Mouse (Mus musculus) limb, embryonic 14.5 days (tissue): ENCODE measurements at regions not wholly inside any gene's neighbourhood (a gene's known extent, or its start where the extent isn't known, plus 50 kb on each side); places are given as distances from the start of the nearest gene placed in this dataset.

Experiments used
- ATAC-seq: fragments of 200-750 bp; cut with Nextera tagmentation; 2 replicates; pipeline ENCODE4 v1.8.0; 2017; ENCODE audit warnings: low read depth, moderate number of reproducible peaks, moderate TSS enrichment; ENCODE audit not compliant: low FRiP score
- DNase-seq: peaks from one replicate; pipeline ENCODE4 v3.0.0-alpha.2; 2015; ENCODE audit warnings: low spot score
- H3K27ac ChIP-seq: fragments of 300-500 bp; sonication (generic); replicated peaks from 2 replicates; pipeline ENCODE4 v1.5.1; 2014; ENCODE audit warnings: low read depth, mild to moderate bottlenecking, low read length, moderate library complexity, mixed read lengths
- H3K27me3 ChIP-seq: fragments of 300-500 bp; sonication (generic); 2 replicates; pipeline ENCODE4 v1.6.1; 2014; ENCODE audit warnings: low read length, mixed read lengths; ENCODE audit not compliant: control insufficient read depth, insufficient read depth
- H3K36me3 ChIP-seq: fragments of 300-500 bp; sonication (generic); 2 replicates; pipeline ENCODE4 v1.6.1; 2014; ENCODE audit warnings: mild to moderate bottlenecking, low read length, moderate library complexity, mixed read lengths; ENCODE audit not compliant: control insufficient read depth, insufficient read depth
- H3K4me1 ChIP-seq: fragments of 300-500 bp; sonication (generic); 2 replicates; pipeline ENCODE4 v1.6.1; 2014; ENCODE audit warnings: antibody characterized with exemption, low read length, mixed read lengths; ENCODE audit not compliant: control insufficient read depth, insufficient read depth
- H3K4me2 ChIP-seq: fragments of 300-500 bp; sonication (generic); replicated peaks from 2 replicates; pipeline ENCODE4 v1.6.1; 2014; ENCODE audit warnings: low read depth, mild to moderate bottlenecking, low read length, moderate library complexity; ENCODE audit not compliant: severe bottlenecking
- H3K4me3 ChIP-seq: fragments of 300-500 bp; sonication (generic); replicated peaks from 2 replicates; pipeline ENCODE4 v1.5.1; 2014; ENCODE audit warnings: low read length
- H3K9ac ChIP-seq: fragments of 300-500 bp; sonication (generic); 2 replicates; pipeline ENCODE4 v1.6.1; 2014; ENCODE audit warnings: mild to moderate bottlenecking, low read depth, low read length, moderate library complexity; ENCODE audit not compliant: severe bottlenecking
- H3K9me3 ChIP-seq: fragments of 300-500 bp; sonication (generic); 2 replicates; pipeline ENCODE4 v1.6.1; 2016; ENCODE audit warnings: low read length; ENCODE audit not compliant: control insufficient read depth
- POLR2A ChIP-seq: fragments of 200-500 bp; IDR thresholded peaks from 2 replicates; pipeline ENCODE4 v1.8.0; 2012; ENCODE audit warnings: inconsistent platforms, mild to moderate bottlenecking, moderate library complexity, borderline replicate concordance; ENCODE audit not compliant: insufficient read depth, insufficient read length; ENCODE audit errors: extremely low read depth
- WGBS: fragments of 180-500 bp; shearing (Covaris S2); extraction: QIAGEN DNeasy Blood & Tissue Kit; methylation state at CpG from one replicate; pipeline ENCODE4 v1.1.7; 2014; 5-methylcytosine and 5-hydroxymethylcytosine counted together

DNA sequence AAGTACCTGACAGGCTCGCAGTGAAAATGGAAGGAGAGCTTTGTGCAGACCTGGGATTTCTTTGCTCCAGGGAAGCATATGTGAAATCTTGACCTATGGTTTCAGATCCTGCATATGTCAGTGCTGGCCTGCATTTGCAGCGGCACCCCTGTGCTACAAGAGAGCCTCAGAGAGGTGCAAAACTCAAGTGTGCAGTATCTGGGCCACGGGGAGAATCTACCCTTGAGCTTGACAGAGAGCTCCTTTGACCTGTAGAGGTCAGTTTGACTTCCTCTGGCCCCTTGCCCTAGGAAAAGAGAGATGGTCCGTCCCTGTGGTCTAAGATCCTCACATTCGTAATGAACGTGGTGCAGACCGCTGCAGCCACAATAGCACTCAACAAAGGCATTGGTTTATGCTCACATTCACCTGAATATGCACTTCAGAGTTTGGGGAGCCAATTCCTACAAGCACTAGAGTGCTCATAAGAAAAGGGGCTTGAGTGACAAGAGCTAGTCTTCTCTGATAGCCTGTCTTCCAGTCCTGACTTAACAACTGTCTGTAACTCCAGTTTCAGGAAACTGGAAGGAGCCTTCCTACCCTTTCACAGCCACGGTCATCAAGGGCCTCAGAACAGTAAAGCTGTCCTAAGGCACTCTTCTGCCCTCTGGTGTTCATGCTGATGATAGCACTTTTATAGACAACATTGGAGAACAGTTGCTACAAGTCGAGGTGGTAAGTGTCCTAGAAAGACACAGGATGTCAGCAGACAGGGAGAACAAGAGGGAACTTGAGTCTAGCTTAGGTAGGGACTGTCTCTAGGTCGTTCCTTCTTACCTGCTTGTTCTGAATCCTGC lies 200.0 kb upstream of the Apob start:
- H3K4me3 ChIP-seq = no peak overlapping the region
- peak; percentile 88 for DNase-seq
- H3K36me3 ChIP-seq = no peaks in the 10 kb centered on the region
- WGBS = 61% methylated on average over 10 of the region's 10 CpGs
- H3K27me3 ChIP-seq = no peaks in the 10 kb centered on the region
- no peak overlapping the region; the same call in 1 of the 2 replicates for H3K27ac ChIP-seq
- no peak overlapping the region for H3K9ac ChIP-seq
- no peaks in the 10 kb centered on the region for H3K9me3 ChIP-seq
- H3K4me1 ChIP-seq = no peaks in the 10 kb centered on the region
- no peak for TF ChIP-seq POLR2A
- H3K4me2 ChIP-seq = no peak overlapping the region
- peak; percentile 62; the same call in 1 of the 2 replicates for ATAC-seq

DNA sequence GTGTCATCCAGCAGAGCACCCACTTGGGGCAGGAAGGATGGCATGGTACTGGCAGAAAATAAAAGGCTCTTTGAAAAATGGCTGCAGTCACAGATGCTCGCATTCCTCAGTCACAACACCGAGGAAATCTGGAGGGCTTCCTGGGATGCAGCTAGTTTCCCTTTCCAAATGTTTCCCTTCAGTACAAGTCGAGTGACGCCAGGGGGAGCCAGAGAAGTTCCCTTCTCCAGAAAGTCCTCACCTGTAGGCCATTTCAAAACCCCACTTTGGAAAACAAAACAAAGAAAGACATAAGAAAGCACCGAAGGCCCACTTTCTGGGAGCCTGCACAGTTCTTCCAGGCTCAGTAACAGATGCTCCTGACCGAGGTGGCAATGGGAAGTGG lies 199.4 kb upstream of the Apob start:
- ATAC-seq (no peak), DNase-seq (no peak)
- no peaks in the 10 kb centered on the region for H3K36me3 ChIP-seq
- H3K4me2 ChIP-seq = no peak overlapping the region
- H3K9ac ChIP-seq = no peak overlapping the region
- TF ChIP-seq POLR2A = no peak
- H3K4me3 ChIP-seq = no peak overlapping the region
- no peaks in the 10 kb centered on the region for H3K9me3 ChIP-seq
- WGBS = 42% methylated on average over 6 of the region's 6 CpGs
- no peaks in the 10 kb centered on the region for H3K4me1 ChIP-seq
- H3K27me3 ChIP-seq = no peaks in the 10 kb centered on the region
- no peak overlapping the region for H3K27ac ChIP-seq

DNA sequence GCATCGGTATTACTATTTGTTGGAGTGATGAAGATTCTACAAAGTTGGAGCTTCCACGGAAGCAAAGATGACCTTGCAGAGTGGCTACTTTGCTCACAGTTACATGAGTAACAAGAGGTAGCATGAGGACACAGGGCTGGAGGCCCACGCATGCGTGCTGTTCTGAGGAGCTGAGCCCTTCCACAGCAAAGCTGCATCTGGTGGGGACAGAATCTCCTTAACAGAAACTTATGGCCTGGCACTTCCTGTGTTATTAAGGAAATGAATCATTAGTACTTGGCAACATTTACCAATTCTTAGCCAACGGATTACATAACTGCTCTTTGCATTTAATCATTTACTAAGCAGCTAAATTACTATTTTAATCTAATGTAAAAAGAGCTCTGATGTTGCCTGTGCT lies 160.8 kb upstream of the Apob start:
- no peak overlapping the region for H3K4me3 ChIP-seq
- H3K36me3 ChIP-seq = no peaks in the 10 kb centered on the region
- no peak overlapping the region for H3K27ac ChIP-seq
- H3K9ac ChIP-seq = no peak overlapping the region
- H3K9me3 ChIP-seq = no peaks in the 10 kb centered on the region
- 61% methylated on average over 5 of the region's 5 CpGs for WGBS
- ATAC-seq (no peak), DNase-seq (peak; percentile 21)
- no peak overlapping the region for H3K4me2 ChIP-seq
- no peaks in the 10 kb centered on the region for H3K27me3 ChIP-seq
- H3K4me1 ChIP-seq = no peaks in the 10 kb centered on the region
- no peak for TF ChIP-seq POLR2A

DNA sequence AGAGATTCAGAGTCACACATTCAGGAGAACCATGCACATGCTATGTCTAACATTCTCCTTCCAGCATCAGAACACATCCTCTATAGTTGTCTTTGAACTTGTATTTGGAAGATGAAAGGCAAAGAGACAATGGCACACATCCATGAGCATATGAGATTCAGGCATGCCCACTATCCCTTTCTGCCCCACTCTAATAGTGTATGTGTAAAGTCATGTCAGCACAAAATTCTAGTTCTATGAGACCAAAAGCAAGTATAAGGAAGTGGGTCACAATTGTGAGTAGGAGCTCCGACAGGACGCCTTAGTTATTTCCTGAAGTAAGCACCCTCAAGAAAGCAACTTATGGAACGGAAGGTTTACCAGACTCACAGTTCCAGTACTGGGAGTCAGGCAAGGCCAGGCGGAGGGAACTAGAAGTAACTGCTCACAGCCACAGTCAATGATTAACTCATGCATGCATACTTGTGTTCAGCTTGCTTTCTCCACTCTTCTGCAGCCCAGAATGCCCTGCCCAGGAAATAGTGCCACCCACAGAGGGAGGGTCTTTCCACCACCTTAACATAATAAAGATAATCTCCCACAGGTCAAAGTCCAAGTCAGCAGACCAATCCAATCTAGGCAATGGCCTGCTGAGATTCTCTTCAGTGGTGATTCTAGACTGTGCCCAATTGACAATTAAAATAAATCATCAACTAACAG lies 157.3 kb upstream of the Apob start:
- Histone ChIP-seq H3K4me2 (no peak overlapping the region), H3K9ac (no peak overlapping the region), H3K36me3 (no peaks in the 10 kb centered on the region), H3K4me3 (no peak overlapping the region), H3K27ac (no peak overlapping the region), H3K27me3 (no peaks in the 10 kb centered on the region), H3K9me3 (no peaks in the 10 kb centered on the region), H3K4me1 (no peaks in the 10 kb centered on the region)
- ATAC-seq = no peak
- no peak for TF ChIP-seq POLR2A
- 90% methylated on average over 4 of the region's 4 CpGs for WGBS
- DNase-seq = no peak

DNA sequence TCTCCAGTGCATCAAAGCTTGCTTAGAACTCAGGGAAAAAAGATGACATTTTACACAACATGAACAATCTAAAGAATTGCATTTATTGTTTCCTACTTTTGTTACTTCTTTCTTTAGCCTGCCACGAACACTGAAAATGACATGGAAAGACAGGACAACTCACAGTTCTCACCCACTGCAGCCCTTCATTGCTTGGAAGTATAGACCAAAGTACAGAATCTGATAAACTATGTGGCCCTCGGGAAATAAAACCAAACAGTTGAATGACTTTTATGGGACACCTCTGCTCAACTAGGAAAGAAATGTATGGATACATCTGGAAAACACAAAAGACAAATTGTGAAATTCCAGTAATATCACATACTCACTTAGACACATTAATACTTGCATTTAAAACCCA lies 156.7 kb upstream of the Apob start:
- 82% methylated on average over 2 of the region's 2 CpGs for WGBS
- H3K4me3 ChIP-seq = no peak overlapping the region
- no peaks in the 10 kb centered on the region for H3K36me3 ChIP-seq
- TF ChIP-seq POLR2A = no peak
- no peaks in the 10 kb centered on the region for H3K9me3 ChIP-seq
- no peak overlapping the region for H3K4me2 ChIP-seq
- DNase-seq (no peak), ATAC-seq (no peak)
- H3K27me3 ChIP-seq = no peaks in the 10 kb centered on the region
- H3K27ac ChIP-seq = no peak overlapping the region
- H3K9ac ChIP-seq = no peak overlapping the region
- no peaks in the 10 kb centered on the region for H3K4me1 ChIP-seq
